Mouse (Mus musculus): ENCODE data around the gene Lrmda.

The Lrmda gene

DNA sequence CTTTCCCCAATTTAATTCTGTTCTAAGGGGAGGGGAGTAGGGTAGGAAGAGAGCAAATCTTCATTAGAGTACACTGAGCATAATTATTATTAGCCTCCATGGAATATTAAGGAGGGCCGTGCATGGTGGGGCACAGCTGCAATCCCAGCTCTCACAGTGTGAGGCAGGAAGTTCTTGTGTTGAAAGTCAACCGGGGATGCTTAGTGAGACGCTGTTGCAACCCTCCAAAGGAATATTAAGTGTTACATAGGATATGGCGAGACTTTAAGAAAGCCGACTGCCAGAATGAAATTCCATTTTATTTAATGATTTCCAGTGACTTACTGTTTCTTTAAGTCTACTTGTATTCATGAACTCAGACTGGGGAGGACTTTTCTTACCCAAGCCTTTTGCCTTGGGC, 23.9 kb downstream of the Lrmda start:
- DNase-seq (ENCODE audit: low spot score): no peak

- no peak for DNase-seq (ENCODE audit: low spot score)
Measured at GRCm38 (mm10) chr14:22046262-22046856, 26.8 kb downstream of the Lrmda start.

DNA sequence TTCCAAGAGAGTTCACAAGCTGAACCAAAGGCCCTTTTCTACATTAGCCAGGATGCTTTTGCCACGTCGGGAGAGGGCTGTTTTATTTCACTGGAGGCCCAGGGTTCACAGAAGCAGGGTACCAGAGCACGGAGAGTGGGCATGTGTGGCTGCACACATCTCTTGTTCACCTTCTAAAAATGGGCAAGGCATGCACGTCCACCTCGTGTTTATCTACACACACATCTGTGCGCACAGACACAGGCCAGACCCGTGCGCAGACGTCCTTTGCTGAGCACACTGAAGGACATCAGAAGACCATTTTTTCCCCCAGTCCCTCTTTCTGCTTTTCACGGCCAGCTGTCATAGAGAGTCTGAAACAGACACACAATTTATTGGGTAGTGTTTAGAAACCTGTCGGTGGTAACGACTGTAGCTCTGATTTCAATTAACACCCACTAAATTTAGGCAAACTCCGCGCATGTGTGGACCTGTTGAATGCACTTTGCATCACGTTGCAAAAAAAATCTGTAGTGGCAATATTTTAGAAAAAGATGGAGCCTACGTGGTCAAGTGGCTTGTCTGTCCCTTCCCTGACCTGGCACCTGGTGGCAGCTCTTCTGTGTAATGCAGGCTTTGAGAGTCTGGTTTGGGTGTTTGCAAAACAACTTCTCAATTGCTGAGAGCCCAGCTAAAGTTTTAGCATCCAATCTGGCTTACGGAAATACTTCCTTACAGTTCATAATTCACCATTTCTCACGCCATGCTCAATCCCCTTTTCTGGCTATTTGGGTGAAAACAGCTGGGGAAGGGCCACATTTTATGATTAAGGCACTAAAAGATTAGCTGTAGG, 28.8 kb downstream of the Lrmda start:
- no peak for DNase-seq (ENCODE audit: low spot score)

DNA sequence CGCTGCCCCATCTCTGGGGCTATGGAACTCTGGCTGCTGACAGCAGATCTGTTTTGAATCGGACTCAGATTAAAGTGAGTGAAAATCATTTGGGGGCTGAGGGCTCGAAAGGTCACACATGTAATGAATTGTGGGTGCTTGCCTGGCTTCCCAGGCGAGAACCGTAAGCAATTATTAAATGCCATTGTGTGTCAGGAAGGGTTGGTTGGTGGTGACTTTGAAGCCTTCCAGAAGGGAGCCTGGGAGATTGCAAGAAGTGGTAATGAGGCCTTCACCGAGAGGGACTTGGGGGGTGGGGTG, 29.3 kb downstream of the Lrmda start:
- no peak for DNase-seq (ENCODE audit: low spot score)

DNA sequence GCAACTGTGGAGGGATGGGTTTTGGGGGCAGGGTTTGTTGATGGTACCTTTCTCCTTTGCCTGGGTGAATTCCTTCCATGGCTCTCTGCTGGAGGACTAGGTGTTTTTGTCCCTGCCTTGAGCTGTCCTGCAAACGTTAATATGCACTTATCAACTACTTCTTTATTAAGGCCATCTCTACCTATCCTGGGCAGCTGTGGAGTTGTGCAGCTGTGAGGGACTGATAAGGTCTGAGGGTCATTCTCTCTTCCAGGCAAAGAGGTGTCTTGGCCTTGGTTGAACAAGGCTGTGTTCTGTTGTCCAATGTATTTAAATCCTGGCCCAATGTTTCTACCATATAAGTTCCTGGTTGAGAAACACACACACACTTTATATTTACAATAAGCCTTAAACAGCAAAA, 29.8 kb downstream of the Lrmda start:
- DNase-seq (ENCODE audit: low spot score): no peak

GRCm38 (mm10) chr14:22051941-22052664, 32.6 kb downstream of the Lrmda start:
- no peak for DNase-seq (ENCODE audit: low spot score)

DNA sequence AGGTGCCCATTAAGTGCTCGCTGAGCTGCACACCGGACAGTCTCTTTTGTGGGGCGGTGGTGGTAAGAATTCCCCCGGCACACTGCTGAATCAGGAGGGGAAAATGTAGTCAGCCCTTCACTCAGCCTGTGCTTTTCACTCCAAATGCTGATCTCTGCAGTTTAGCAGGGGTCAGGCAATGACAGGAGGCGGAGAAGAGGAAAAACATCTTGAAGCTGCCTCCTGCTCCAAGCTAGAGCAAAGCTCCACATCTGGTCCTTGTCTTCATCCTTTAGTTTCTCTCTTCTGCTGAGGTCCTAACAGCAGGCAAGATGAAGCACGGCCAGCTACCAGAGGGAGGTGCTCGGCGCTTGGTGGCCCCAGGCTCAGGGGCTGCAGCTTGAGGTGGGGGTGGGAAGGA, 36.1 kb downstream of the Lrmda start:
- DNase-seq (ENCODE audit: low spot score): no peak

DNA sequence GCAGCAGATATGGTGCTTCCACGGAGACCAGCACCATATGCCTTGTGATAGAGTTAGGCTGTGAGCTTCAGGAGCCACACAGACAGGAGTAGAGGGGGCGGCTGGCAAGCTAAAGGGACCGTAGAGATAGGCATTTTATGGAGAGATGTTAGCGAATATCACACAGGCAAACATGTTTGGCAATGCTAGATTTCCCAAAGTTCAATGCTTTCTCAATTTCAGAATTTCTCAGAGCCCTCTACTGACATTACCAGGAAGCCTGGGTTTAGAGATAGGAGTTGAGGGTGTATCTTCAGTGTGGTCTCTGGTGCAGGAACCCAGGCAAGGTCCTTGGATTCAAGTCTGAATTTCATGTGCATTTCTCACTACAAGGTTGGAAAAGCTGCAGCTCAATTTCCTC, 36.7 kb downstream of the Lrmda start:
- no peak for DNase-seq (ENCODE audit: low spot score)

DNA sequence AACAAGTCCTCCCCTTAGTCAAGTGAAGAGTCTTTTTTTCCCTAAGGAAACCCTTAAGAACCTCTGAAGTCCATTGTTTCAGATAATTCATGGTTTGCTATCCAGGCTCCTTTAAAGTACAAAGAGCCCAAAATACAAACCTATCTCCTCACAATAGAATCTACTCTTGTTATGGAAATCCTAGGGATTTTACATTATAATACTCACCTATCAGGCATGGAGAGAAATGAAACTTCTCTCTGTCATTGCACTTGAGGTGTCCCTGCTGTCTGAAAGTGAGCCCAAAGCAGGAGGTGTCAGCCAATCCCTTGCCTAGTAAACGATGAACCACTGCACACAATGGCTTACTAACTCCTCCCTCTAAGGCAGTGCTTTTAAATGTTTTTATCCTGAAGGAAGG, 39.2 kb downstream of the Lrmda start:
- no peak for DNase-seq (ENCODE audit: low spot score)

- no peak for DNase-seq (ENCODE audit: low spot score)
Measured at GRCm38 (mm10) chr14:22059348-22059861, 39.9 kb downstream of the Lrmda start.

DNA sequence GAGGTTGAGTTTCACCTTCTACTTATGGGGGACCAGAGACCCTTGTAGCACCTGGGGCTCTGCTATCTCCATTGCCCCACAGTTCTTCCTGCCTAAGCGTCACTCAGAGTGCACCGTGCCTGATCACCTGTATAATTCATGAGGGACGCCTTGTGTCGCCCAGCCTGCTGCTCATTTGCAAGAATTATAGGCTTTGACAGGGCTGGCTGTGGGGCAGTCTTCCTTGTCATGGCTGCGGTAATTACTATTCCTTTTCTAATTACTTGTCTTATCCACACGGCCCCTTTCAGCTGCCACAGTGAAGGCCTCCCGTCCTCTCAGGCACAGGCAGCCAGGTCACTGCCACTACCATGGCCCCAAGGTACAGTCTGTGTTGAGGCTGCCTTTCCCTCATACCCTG, 41.3 kb downstream of the Lrmda start:
- no peak for DNase-seq (ENCODE audit: low spot score)

DNA sequence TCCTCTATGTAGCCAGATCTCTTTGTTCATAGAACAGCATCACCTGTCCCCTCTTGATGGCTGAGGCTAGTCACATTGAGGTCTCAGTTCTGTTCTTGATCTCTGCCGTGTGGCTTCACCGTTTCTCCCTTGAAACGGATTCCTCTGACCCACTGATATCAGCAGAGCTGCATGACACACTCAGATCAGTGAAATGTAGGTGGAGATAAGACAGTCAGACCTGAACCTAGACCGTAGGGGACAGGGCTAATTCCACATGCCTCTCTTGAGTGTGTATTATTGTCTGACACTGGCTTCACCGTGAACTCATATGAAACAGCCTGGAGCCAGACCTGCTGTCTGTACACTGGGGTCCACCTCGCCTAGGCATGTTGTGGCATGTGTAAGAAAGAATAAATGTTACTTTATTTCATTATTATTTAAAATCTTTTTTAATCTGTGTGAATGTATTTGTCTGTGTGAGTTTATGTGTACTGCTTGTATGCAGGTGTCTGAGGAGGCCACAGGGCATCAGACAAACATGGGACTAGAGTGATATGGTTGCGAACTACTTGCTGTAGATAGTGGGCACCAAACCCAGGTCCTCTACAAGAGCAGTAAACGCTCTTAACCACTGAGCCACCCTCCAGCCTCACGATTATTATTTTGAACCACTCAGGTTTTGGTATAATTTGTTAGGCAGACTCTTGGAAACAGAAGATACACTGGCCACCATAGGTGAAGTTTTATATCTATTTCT, 42.8 kb downstream of the Lrmda start:
- DNase-seq (ENCODE audit: low spot score): no peak

DNA sequence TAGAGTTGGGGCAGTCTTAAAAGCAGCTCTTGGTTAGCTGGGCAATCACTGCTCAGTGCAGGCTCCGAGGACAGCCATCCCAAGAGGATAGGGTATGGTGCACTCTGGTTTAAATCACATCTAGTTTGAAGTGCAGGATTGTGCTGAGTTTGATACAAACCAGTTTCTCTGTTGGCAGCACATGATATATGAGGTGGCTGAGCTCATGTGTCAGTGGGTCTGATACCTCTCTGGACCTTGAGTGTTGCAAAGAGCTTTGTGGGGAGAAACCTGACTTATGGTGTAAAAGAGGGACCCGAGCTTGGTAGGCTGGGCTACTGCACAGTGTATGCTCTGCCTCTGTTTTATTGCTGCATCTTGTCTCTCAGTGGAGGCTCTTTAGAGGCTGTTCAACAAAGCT, 49.7 kb downstream of the Lrmda start:
- no peak for DNase-seq (ENCODE audit: low spot score)

DNA sequence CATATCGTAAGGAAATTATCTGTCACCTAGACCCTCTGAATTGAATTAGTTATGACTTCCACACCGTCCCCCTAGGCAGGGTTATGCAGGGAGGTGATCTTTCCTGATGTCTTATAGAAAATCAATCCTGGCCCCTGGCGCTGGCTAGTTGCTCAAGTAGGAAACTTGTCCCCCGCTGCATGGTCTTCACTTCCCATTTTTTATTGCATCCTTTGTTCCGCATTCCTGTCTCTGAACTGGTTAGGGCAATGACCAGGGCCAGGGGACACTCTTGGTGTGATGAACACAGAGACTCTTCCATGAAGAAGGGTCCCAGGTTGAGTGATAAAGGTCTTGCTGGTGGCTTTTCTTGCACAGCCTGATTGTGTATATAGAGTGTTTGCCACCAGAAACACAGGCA, 53.9 kb downstream of the Lrmda start:
- no peak for DNase-seq (ENCODE audit: low spot score)

GRCm38 (mm10) chr14:22074229-22074628, 54.7 kb downstream of the Lrmda start:
- DNase-seq (ENCODE audit: low spot score): no peak

DNA sequence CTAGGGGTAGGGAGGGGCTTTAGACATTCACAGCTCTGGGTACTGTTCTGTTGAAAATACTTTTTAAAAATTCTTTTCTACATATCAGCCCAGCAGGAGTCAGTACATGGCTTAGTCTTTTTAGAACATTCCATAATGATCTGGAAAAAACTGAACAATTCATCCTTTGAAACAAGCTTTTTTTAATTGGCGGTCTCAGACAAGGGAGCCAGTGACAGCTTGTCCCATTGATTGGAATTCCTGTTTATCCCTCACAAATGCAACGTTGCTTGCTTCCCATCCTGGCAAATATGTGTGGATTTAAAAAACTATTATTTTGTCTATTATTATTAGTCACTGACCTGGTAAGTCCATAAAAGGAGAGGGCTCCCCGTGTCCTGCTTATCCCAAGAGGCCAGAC, 64.4 kb downstream of the Lrmda start:
- DNase-seq (ENCODE audit: low spot score): no peak

GRCm38 (mm10) chr14:22085411-22085810, 65.9 kb downstream of the Lrmda start:
- DNase-seq (ENCODE audit: low spot score): no peak

DNA sequence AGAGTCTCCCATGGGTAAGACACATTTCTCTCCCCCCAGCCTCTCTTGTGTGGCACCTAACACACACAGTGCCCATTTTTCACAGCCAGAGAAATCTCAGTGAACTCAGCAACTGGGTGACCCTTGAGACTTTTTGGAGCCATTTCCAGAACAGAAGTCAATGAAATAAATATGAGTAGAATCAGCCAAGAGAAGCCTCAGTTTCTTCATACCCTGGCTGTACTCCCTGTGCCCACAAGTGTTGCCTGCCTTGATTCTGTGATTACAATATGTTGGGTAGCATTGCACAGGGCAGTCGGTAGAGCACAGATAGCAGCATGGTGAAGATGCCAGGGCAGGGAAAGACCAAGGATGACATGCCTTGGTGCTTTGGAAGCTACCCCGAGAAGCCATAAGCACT, 69.1 kb downstream of the Lrmda start:
- DNase-seq (ENCODE audit: low spot score): no peak

DNA sequence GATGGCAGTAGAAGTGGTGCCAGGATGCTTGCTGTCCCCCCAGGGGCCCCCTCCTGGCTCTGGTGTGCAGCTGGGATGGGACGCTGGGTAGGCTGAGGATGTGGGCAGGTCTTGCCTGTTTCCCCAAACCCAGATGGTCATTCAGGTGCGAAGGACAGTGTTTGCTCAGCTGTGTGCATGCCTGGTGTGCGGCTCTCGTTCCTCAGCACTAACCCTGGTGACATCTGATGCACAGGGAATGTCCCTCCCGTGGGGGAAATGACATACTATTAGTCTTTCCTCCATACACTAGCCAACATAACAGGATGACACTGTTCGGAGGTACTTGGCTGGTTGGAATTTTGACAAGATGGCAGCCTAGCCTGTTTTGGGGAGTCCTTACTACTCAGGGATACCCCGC, 69.8 kb downstream of the Lrmda start:
- DNase-seq (ENCODE audit: low spot score): no peak

- DNase-seq (ENCODE audit: low spot score): no peak
Measured at GRCm38 (mm10) chr14:22089866-22090470, 70.5 kb downstream of the Lrmda start.

DNA sequence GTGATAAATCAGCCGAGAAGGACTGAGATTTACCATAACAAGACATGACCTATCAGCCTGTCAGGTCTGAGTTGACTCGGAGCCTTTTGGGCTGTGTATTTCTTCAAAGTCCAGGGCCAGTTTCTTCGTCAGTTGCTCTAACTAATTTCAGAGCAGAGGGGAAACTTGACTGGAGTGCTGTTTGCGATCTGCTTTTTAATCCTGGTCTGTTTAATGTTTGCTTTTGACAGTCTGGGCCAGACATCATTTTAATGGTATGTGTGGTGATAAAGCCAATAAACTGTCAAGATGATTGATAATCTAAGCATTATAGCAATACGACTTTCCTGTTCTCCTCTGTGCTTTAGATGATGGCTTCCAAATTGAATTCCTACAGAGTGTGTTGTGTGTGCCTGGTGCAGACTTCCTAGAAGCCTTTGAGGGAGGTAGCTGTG, 71.3 kb downstream of the Lrmda start:
- DNase-seq (ENCODE audit: low spot score): no peak

DNA sequence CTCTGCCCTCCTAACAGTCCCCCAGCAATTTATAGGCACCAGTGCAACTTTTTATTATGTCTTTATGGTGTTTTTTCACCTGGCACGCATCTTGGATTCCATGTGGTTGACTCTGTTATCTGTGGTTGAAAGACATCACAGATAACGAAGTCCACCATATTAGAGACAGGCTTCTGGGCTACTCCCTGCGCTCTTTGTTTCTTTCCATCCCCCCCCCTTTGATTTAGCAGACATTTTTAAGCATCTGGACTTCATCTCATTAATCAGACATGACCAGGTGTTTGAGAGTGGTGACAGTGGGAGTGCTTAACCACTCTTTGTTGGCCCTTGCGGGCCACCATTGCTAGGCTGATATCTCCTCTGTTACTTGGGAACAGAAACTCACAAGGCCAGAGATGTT, 71.8 kb downstream of the Lrmda start:
- no peak for DNase-seq (ENCODE audit: low spot score)
